Mouse (Mus musculus) stomach, postnatal 0 days (tissue): ENCODE measurements around the gene Fam25c.

Experiments
- CTCF ChIP-seq: IDR thresholded peaks from 2 replicates; pipeline ENCODE4 v1.5.1; 2016; ENCODE audit warnings: antibody characterized with exemption, low read depth, mild to moderate bottlenecking, moderate library complexity
- EP300 ChIP-seq: optimal IDR thresholded peaks from 2 replicates; pipeline ENCODE3; 2016; ENCODE audit warnings: antibody characterized with exemption

DNA sequence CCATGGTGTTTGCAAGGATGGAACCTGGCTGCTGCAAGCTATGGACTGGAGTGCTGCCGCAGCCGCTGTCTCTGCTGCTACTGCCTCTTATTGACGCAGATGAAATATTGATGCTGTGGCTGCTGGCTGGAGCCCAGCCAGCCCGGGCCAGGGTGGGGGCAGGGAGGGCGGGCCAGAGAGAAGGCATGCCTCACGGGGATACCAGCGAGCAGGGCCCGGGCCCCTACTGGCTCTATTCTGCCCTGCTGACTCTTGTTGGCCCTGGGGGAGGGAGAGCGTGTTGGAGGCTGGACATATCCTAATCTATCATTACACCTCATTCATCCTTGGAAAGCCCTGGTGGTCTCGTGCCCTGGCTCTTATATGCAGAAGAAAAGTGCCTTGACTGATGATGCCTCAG lies 19.3 kb upstream of the Fam25c start, which contains the start of gene Sncg:
- TF ChIP-seq CTCF (no peak), EP300 (no peak)
